Mouse (Mus musculus) megakaryocyte, embryonic 14.5 days (primary cell): ENCODE results near the gene Gm9733.

Experiments used
- FLI1 ChIP-seq: IDR thresholded peaks from 2 replicates; pipeline ENCODE4 v1.6.1; 2012; ENCODE audit warnings: low read length, inconsistent platforms, mixed read lengths
- GATA1 ChIP-seq: IDR thresholded peaks from 3 replicates; pipeline ENCODE4 v1.6.1; 2012; ENCODE audit warnings: mixed read lengths, low read length, inconsistent platforms, borderline replicate concordance

DNA sequence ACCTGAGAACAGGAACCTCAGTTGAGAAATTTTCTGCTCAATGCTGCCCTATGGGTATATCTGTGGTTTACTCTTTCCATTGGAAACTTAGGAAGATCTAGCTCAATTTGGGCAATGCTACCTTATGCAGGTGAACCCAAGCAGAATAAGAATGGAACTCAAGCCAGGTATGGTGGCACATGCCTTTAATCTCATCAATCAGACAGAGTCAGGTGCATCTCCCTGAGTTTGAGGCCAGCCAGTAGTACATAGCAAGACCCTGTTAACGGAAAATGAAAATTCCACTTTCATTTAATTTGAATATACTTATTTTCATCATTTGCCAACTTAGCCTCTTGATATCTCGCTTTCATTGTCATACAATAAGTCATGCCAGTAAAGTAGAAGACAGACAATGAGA lies 2.1 kb upstream of the Gm9733 start:
- TF ChIP-seq GATA1 (no peak), FLI1 (no peak)
